Mouse (Mus musculus) embryo, embryonic 11.5 days (tissue): Measurements from ENCODE around the gene Knop1.

Experiments
- DNase-seq: peaks from one replicate; pipeline ENCODE4 v3.0.0-alpha.2; 2012; ENCODE audit warnings: low read depth, low spot score

Knop1 gene

GRCm38 (mm10) chr7:118848796-118849195 lies 7.3 kb downstream of the Knop1 start:
- DNase-seq = no peak

GRCm38 (mm10) chr7:118846329-118846728 lies 9.7 kb downstream of the Knop1 start:
- DNase-seq = no peak

GRCm38 (mm10) chr7:118845141-118845540 lies 10.9 kb downstream of the Knop1 start:
- no peak for DNase-seq

- no peak for DNase-seq
Observed at GRCm38 (mm10) chr7:118842938-118843337, 13.1 kb downstream of the Knop1 start.

GRCm38 (mm10) chr7:118841796-118842195 lies 14.3 kb downstream of the Knop1 start:
- no peak for DNase-seq

- DNase-seq = no peak
Observed at GRCm38 (mm10) chr7:118841030-118841745, 14.9 kb downstream of the Knop1 start.

GRCm38 (mm10) chr7:118837901-118838300 lies 18.2 kb downstream of the Knop1 start:
- no peak for DNase-seq

GRCm38 (mm10) chr7:118827975-118828416 lies 28.1 kb downstream of the Knop1 start:
- no peak for DNase-seq

GRCm38 (mm10) chr7:118824451-118824850 lies 31.6 kb downstream of the Knop1 start:
- DNase-seq = no peak

GRCm38 (mm10) chr7:118821887-118822556 lies 34.0 kb downstream of the Knop1 start:
- DNase-seq = no peak

- no peak for DNase-seq
Observed at GRCm38 (mm10) chr7:118821356-118821755, 34.7 kb downstream of the Knop1 start.

GRCm38 (mm10) chr7:118819666-118820065 lies 36.4 kb downstream of the Knop1 start:
- DNase-seq = no peak

GRCm38 (mm10) chr7:118817741-118818140 lies 38.3 kb downstream of the Knop1 start:
- DNase-seq = no peak

- no peak for DNase-seq
Observed at GRCm38 (mm10) chr7:118816275-118816674, 39.8 kb downstream of the Knop1 start.

GRCm38 (mm10) chr7:118813592-118813991 lies 42.5 kb downstream of the Knop1 start:
- no peak for DNase-seq

GRCm38 (mm10) chr7:118811407-118812106 lies 44.5 kb downstream of the Knop1 start:
- no peak for DNase-seq

- no peak for DNase-seq
Observed at GRCm38 (mm10) chr7:118807899-118808298, 48.2 kb downstream of the Knop1 start.

GRCm38 (mm10) chr7:118806631-118807411 lies 49.2 kb downstream of the Knop1 start:
- no peak for DNase-seq

GRCm38 (mm10) chr7:118803425-118803824 lies 52.6 kb downstream of the Knop1 start:
- DNase-seq = no peak

- no peak for DNase-seq
Observed at GRCm38 (mm10) chr7:118801791-118802190, 54.3 kb downstream of the Knop1 start.

- DNase-seq = no peak
Observed at GRCm38 (mm10) chr7:118800112-118800734, 55.8 kb downstream of the Knop1 start.
